22 mouse cellular contexts compared by ENCODE assay signal in genomic region chr1:135594279-135594903, GRCm38 (mm10). TPM values are rescaled to one million over a fixed set of nuclear protein-coding genes. Genes with fewer than 3 reads are reported as not detected.
A peak's percentile ranks its signal among the peaks of the same experiment; 100 is the strongest.
DNase-seq lines count a peak whose midpoint lies in the region; ATAC-seq and TF ChIP-seq lines count a peak whose summit lies in the region.
"Had no signal": no experiment of that assay in that cellular context is flagged by ENCODE, and none has a peak within 500 bp of the region (broad histone marks: within the 10 kb centered on the region; RNA-seq: fewer than 3 reads in every experiment).

No protein-coding gene starts in this region.

- TF ChIP-seq CTCF in CH12.LX (conservative IDR thresholded peaks at IDR 0.05 in 1 of 2, IDR thresholded peaks at IDR 0.05 in 1 of 2; ENCODE audit: low read depth in 2 of 2, low read length in 2 of 2), result no peak

- dilution Hi-C loops in CH12.LX (cut with MboI; ENCODE audit: extremely low pct_ligation_motif_present, extremely low pct_unique_long_range_greater_than_20kb, low sequenced_read_pairs), result no loop called here

- peaks cover 11 to 16% of the 10 kb centered on the region in 2 experiments for H3K4me1 ChIP-seq in CH12.LX (ENCODE audit: control insufficient read depth in 1 of 2, insufficient read depth in 2 of 2)
- H3K4me1 ChIP-seq: liver, embryonic 15.5 days had no signal

- H3K79me2 ChIP-seq in CH12.LX (replicated peaks; ENCODE audit: control insufficient read depth, extremely low read depth, insufficient read depth, poor library complexity, severe bottlenecking), result no peaks in the 10 kb centered on the region

- no peak overlapping the region for H3K4me2 ChIP-seq in CH12.LX (ENCODE audit: insufficient read depth, low read depth, poor library complexity, severe bottlenecking)
- H3K4me2 ChIP-seq: forebrain, embryonic 15.5 days; hindbrain, embryonic 14.5 days; liver, embryonic 15.5 days; midbrain, embryonic 12.5 days had no signal

- TF ChIP-seq EP300 in CH12.LX (IDR thresholded peaks at IDR 0.05; ENCODE audit: low read length), result no peak

- no peak for TF ChIP-seq POLR2A in CH12.LX (IDR thresholded peaks at IDR 0.05; ENCODE audit: low read depth, low read length)

- H3K9ac ChIP-seq in CH12.LX (ENCODE audit: insufficient read depth, low read depth), result no peak overlapping the region
- H3K9ac ChIP-seq: forebrain, embryonic 15.5 days; hindbrain, embryonic 14.5 days; liver, embryonic 15.5 days; midbrain, embryonic 12.5 days had no signal

- intact Hi-C loops in heart, postnatal 25 days (cut with DNase I), result no loop called here

- H3K9me3 ChIP-seq in CH12.LX (replicated peaks; ENCODE audit: low read length), result no peaks in the 10 kb centered on the region
- H3K9me3 ChIP-seq: embryonic facial prominence, embryonic 10.5 days; forebrain, embryonic 15.5 days; limb, embryonic 10.5 days; liver, embryonic 15.5 days; midbrain, embryonic 12.5 days had no signal

- peak; percentile 54 for ATAC-seq in activated CD4-positive, CD25-positive, alpha-beta regulatory T cell, adult 4 months
- ATAC-seq: CD4-positive, CD25-positive, alpha-beta regulatory T cell, adult 4 months; forebrain, embryonic 15.5 days had no signal

- peaks cover 48% of the 10 kb centered on the region for H3K27me3 ChIP-seq in CH12.LX (replicated peaks)
- H3K27me3 ChIP-seq: forebrain, embryonic 15.5 days; liver, embryonic 15.5 days; midbrain, embryonic 12.5 days had no signal

- no peak overlapping the region for H3K27ac ChIP-seq in CH12.LX (ENCODE audit: insufficient read depth, low read depth)
- H3K27ac ChIP-seq: embryonic facial prominence, embryonic 10.5 days; forebrain, embryonic 15.5 days; hindbrain, embryonic 14.5 days; limb, embryonic 10.5 days; liver, embryonic 15.5 days; midbrain, embryonic 12.5 days had no signal

- no peaks in the 10 kb centered on the region for H3K36me3 ChIP-seq in CH12.LX (replicated peaks in 1 of 2; ENCODE audit: control insufficient read depth in 1 of 2, insufficient read depth in 1 of 2, low read length in 1 of 2)
- H3K36me3 ChIP-seq: embryonic facial prominence, embryonic 10.5 days; forebrain, embryonic 15.5 days; limb, embryonic 10.5 days; liver, embryonic 15.5 days; midbrain, embryonic 12.5 days had no signal

- no peak overlapping the region for H3K4me3 ChIP-seq in CH12.LX (replicated peaks in 1 of 3; ENCODE audit: low read depth in 2 of 3, low read length in 2 of 3, poor library complexity in 1 of 3)
- H3K4me3 ChIP-seq: embryonic facial prominence, embryonic 10.5 days; forebrain, embryonic 15.5 days; limb, embryonic 10.5 days; liver, embryonic 15.5 days; midbrain, embryonic 12.5 days had no signal

- no peak for TF ChIP-seq RAD21 in CH12.LX (IDR thresholded peaks at IDR 0.05; ENCODE audit: low read depth, low read length)

- peak; percentile 52 for DNase-seq in testis, postnatal 10 days (ENCODE audit: low spot score)
- no peak for DNase-seq in testis, postnatal 14 days (ENCODE audit: low spot score)
- peak; percentile 17 for DNase-seq in CH12.LX (ENCODE audit: extremely low read depth)
- DNase-seq in natural killer cell, adult 2 months (ENCODE audit: low spot score in 2 of 2), result peak; percentile 48 to 76
- no peak for DNase-seq in ovary, postnatal 10 days (ENCODE audit: low spot score)
- DNase-seq in heart, postnatal 25 days (ENCODE audit: low spot score), result no peak
- DNase-seq: cerebellum, adult 11 months; cerebellum, adult 9-11 months; heart, postnatal 36 days; kidney, adult 2 months; kidney, postnatal 10 days; liver; right cerebral cortex, postnatal 25 days; thymus, adult 18-20 months had no signal

- in situ Hi-C loops in CH12.LX (cut with MboI; ENCODE audit: low pct_ligation_motif_present, low pct_unique_long_range_greater_than_20kb, low sequenced_read_pairs), result no loop called here

TF ChIP-seq in CH12.LX, 34 proteins besides CTCF, POLR2A, EP300 and RAD21:
- TF ChIP-seq RCOR1 (conservative IDR thresholded peaks at IDR 0.05; ENCODE audit: low read depth, low read length), result no peak
- TF ChIP-seq ZC3H11A (IDR thresholded peaks at IDR 0.05; ENCODE audit: low read depth, low read length), result no peak
- TF ChIP-seq NRF1 (IDR thresholded peaks at IDR 0.05; ENCODE audit: low read depth, low read length), result no peak
- TF ChIP-seq IRF4 (IDR thresholded peaks at IDR 0.05; ENCODE audit: low read depth, low read length), result no peak
- no peak for TF ChIP-seq ETS1 (conservative IDR thresholded peaks at IDR 0.05; ENCODE audit: low read depth, low read length)
- no peak for TF ChIP-seq MAX (IDR thresholded peaks at IDR 0.05; ENCODE audit: low read length)
- no peak for TF ChIP-seq MAZ (IDR thresholded peaks at IDR 0.05; ENCODE audit: low read depth, low read length)
- TF ChIP-seq POLR2AphosphoS2 (IDR thresholded peaks at IDR 0.05; ENCODE audit: low read depth, low read length), result no peak
- no peak for TF ChIP-seq SIN3A (IDR thresholded peaks at IDR 0.05; ENCODE audit: low read length)
- no peak for TF ChIP-seq ELF1 (IDR thresholded peaks at IDR 0.05; ENCODE audit: low read depth, low read length)
- TF ChIP-seq PAX5 (IDR thresholded peaks at IDR 0.05; ENCODE audit: low read length), result no peak
- no peak for TF ChIP-seq TCF12 (IDR thresholded peaks at IDR 0.05; ENCODE audit: low read depth, low read length)

RNA-seq across cellular contexts. Expression of gene Nav1, which starts 12.7 kb away (rescaled TPM):
- total RNA-seq in CH12.LX (2012; rRNA removed), result 0.21 and 0.38 TPM in 2 replicates
- 0.03 TPM in 1 of 2 replicates, not detected in the other for total RNA-seq in CH12.LX (2014; rRNA removed)
- 0.12 and 0.56 TPM in 2 replicates for polyA plus RNA-seq in CH12.LX (2012; ENCODE audit: insufficient read length, low read depth)
- polyA plus RNA-seq in activated CD4-positive, CD25-positive, alpha-beta regulatory T cell, adult 4 months (2017; shearing (Covaris generic)), result under 1 TPM; 0.22 to 0.61 TPM
- total RNA-seq in heart, postnatal 25 days (2021), result 10 to 100 TPM; 19.6 to 19.8 TPM

Comparison
In these comparisons a context has a peak if more than half of its experiments do, and no peak if none do; other contexts are left out.
1. DNase-seq: peak in testis, postnatal 10 days (single experiment), CH12.LX (single experiment) and natural killer cell, adult 2 months (2 of 2); none in testis, postnatal 14 days (single experiment), ovary, postnatal 10 days (single experiment) and heart, postnatal 25 days (single experiment).
2. RNA of gene Nav1, which starts 12.7 kb away (total RNA-seq): 19.6 to 19.8 TPM in heart, postnatal 25 days; 0.03 to 0.38 TPM in CH12.LX; every median in the first group is over 10 times any median in the second.